Mouse (Mus musculus): ENCODE results near the gene Slc13a4. TPM values are rescaled to one million over a fixed set of nuclear protein-coding genes. Genes with fewer than 3 reads are reported as not detected.

Slc13a4 gene
- polyA plus RNA-seq (2015; fragmentation: Nextera tagmentation; extraction: Ambion mirVana), result 2.9 and 3.9 TPM in 2 replicates

DNA sequence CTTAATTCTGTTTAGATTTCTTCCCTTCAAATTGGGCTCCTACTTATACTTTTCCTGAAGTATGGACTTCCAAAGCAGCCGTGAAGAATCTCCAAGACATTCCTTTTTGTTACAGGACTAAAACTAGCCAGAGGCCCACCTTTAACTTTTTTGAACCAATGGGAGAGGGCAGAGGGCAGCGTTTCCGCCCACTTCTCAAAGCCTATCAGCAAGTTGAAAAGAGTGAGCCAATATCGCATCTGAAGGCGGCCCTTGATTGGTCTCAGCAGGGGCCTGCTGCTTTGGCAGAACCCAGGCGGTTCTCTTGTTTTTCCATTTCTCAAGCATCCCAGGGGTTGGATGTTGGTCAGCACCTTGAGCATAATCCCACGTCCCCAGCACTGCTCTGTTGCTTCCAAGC is at the start of gene Slc13a4:
Slc13a4 (minus strand) TSS at position 95 of the 400 bp plus-strand sequence.
- Histone ChIP-seq H3K27ac (no peak within 1 kb of the TSS), H3K4me1 (replicated peaks) (peaks cover 4% of the 10 kb centered on the region; the same call in 1 of the 2 replicates), H3K4me2 (no peak within 1 kb of the TSS), H3K36me3 (no peaks in the 10 kb centered on the region), H3K27me3 (no peaks in the 10 kb centered on the region), H3K9me3 (no peaks in the 10 kb centered on the region), H3K4me3 (no peak within 1 kb of the TSS), H3K9ac (no peak within 1 kb of the TSS)
- ATAC-seq (ENCODE audit: low FRiP score), result no peak
- 25% methylated on average over 7 of the region's 7 CpGs for WGBS

DNA sequence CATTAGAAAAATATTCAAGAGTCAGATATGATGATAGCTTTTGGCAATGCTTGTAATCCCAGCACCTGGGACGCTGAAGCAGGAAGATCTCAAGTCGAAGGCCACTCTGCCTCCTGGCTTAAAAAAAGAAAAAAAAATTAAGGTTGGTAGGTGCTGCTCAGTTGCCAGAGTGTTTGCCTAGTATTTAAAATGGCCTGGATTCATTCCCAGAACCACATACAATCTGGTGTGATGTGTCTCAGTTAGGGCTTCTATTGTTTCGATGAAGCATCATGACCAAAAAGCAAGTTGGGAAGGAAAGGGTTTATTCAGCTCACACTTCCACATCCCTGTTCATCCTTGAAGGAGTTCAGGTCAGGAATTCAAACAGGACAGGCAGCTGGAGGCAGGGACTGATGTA is 47.4 kb upstream of the Slc13a4 start:
- Histone ChIP-seq H3K4me2 (no peak overlapping the region), H3K9me3 (peaks cover 4% of the 10 kb centered on the region; the same call in 1 of the 2 replicates)

DNA sequence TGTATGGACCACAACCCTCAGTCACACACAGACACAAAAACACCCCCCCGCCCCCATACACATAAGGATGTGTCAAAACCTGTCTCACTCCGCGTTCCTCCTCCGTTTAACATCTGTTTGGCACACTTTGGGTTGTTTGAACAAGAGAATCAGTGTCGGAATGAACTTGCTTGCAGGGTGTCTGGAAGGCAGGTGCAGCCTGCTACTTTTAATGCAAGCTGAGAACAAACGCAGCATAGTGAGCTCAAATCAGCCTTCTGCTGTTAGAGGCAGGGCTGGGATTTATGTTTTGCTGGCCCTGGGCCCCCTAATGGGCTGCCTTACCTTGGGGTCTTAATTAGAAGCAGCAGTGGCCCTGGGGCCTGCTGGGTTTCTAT is 46.7 kb upstream of the Slc13a4 start:
- Histone ChIP-seq H3K4me2 (peak overlapping the region; percentile 29), H3K36me3 (no peaks in the 10 kb centered on the region), H3K27ac (peak overlapping the region; percentile 3; the same call in 1 of the 2 replicates), H3K9me3 (peaks cover 4% of the 10 kb centered on the region; the same call in 1 of the 2 replicates), H3K4me1 (replicated peaks) (peaks cover 18% of the 10 kb centered on the region), H3K27me3 (no peaks in the 10 kb centered on the region), H3K4me3 (no peak overlapping the region), H3K9ac (no peak overlapping the region)
- no peak for ATAC-seq (ENCODE audit: low FRiP score)
- 11% methylated on average over 6 of the region's 6 CpGs for WGBS

More for the DNA sequence above, 47.4 kb upstream of the Slc13a4 start:
- Histone ChIP-seq H3K27ac (peak overlapping the region; percentile 3; the same call in 1 of the 2 replicates), H3K4me3 (no peak overlapping the region), H3K4me1 (replicated peaks) (peaks cover 18% of the 10 kb centered on the region), H3K27me3 (no peaks in the 10 kb centered on the region), H3K36me3 (no peaks in the 10 kb centered on the region), H3K9ac (no peak overlapping the region)
- ATAC-seq (ENCODE audit: low FRiP score), result no peak
- 90% methylated on average over 3 of the region's 3 CpGs for WGBS

DNA sequence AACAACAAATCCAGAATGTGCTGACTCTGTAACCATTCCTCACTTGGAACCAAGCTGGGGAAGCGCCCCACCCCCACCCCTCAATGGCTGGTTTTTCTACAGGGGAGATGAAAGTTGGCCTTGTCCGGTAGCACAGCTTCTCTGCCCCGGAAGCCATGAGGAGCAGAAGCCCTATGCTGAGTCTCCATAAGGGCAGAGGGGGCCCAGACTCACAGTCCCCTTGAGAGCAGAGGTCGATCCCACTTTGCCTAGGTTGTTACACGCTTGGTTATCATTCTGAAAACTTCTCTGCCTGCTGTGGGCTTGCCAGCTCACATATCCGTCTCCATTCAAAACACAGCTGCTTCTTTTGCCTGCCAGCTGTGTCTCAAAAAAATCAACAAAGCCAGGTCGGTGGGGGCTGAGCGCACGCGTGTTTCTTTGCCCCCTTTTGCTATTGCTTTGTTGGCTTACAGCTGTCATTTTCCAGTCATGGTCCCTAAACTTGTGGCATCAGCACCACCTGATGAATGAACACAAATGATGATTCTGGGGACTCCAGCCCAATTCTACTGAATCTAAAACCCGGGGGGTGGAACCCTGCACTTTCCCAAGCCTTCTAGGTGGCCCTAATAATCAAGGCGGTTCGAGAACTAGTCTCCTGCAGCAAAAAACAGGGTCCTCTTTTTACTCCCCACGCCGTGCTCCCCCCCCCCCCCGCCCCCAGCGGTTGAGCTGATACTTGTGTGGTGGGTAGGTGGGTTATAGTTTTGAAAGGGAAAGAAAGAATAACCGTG is 46.1 kb upstream of the Slc13a4 start:
- WGBS, result 13% methylated on average over 16 of the region's 18 CpGs
- no peak for ATAC-seq (ENCODE audit: low FRiP score)

DNA sequence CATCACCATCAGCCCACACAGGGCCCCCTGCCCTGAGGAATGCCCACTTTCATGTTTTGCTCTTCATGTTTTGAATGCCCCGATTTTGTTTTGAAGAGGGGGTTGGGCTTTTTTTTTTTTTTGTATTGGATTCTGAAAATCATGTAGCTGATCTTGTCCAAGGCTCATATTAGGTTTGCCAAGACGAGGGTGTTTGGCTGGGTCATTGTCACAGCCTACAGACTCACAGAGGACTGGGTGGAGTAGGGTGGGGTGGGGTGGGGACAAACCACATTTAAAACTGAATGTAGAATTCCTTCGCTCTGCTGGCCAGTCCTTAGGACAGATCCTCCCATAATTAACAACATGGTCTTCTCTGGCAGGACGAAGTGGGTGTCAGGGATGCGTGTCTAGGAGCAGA is 45.5 kb upstream of the Slc13a4 start:
- H3K9ac ChIP-seq, result no peak overlapping the region
- H3K27ac ChIP-seq, result no peak overlapping the region
- no peak overlapping the region for H3K4me3 ChIP-seq
- no peak for ATAC-seq (ENCODE audit: low FRiP score)
- H3K27me3 ChIP-seq, result no peaks in the 10 kb centered on the region
- no peak overlapping the region for H3K4me2 ChIP-seq
- 58% methylated on average over 5 of the region's 5 CpGs for WGBS
- H3K9me3 ChIP-seq, result no peaks in the 10 kb centered on the region
- peaks cover 18% of the 10 kb centered on the region for H3K4me1 ChIP-seq (replicated peaks)
- no peaks in the 10 kb centered on the region for H3K36me3 ChIP-seq

More for the DNA sequence above, 46.1 kb upstream of the Slc13a4 start:
- Histone ChIP-seq H3K9me3 (peaks cover 3% of the 10 kb centered on the region; the same call in 1 of the 2 replicates), H3K4me2 (peak overlapping the region; percentile 29), H3K27ac (no peak overlapping the region), H3K4me3 (no peak overlapping the region), H3K4me1 (replicated peaks) (peaks cover 18% of the 10 kb centered on the region), H3K36me3 (no peaks in the 10 kb centered on the region), H3K27me3 (no peaks in the 10 kb centered on the region), H3K9ac (no peak overlapping the region)

DNA sequence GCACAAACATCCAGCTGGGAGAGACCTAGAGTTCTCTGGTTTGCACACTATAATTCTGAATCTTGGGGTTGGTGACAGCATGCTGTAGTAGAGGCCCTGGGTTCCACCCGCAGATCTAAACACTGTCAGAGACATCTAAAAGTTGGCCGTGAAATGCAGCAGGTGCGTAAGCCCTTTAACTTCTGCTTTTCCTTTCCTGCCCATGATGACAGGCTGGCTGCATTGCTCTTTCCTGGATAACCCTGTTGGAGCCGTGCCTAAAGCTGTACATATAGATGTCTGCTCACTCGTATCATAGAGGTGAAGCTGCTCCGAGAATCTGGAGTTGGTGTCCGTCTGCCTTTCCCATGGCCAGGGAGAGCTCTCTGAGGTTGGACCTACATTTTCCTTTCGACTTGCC is 44.9 kb upstream of the Slc13a4 start:
- ATAC-seq (ENCODE audit: low FRiP score), result no peak
- H3K4me2 ChIP-seq, result no peak overlapping the region
- H3K27me3 ChIP-seq, result no peaks in the 10 kb centered on the region
- H3K4me1 ChIP-seq (replicated peaks), result peaks cover 18% of the 10 kb centered on the region
- 92% methylated on average over 8 of the region's 8 CpGs for WGBS
- no peak overlapping the region for H3K27ac ChIP-seq
- no peaks in the 10 kb centered on the region for H3K36me3 ChIP-seq
- H3K9me3 ChIP-seq, result no peaks in the 10 kb centered on the region
- no peak overlapping the region for H3K4me3 ChIP-seq
- H3K9ac ChIP-seq, result no peak overlapping the region

DNA sequence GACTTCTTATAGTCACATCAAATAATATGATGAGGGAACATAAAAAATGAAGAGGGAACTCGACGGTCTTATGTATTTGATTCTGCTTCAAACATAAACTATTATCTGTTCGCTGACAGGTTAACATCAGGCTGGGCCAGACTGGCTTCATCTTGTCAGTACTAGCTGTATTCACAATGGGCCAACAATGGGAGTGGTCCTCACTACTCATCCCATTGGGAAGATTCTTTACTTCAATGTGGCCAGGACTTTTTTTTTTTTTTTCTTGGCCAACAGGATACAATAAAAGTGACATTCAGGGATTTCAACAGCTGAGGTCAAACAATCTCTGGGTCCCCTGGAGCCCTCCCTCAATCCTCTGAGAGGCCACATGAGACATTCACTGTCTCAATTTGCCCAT is 43.9 kb upstream of the Slc13a4 start:
- no peak overlapping the region for H3K9ac ChIP-seq
- 94% methylated on average over 3 of the region's 3 CpGs for WGBS
- no peak overlapping the region for H3K4me3 ChIP-seq
- no peak overlapping the region for H3K4me2 ChIP-seq
- ATAC-seq (ENCODE audit: low FRiP score), result no peak
- peaks cover 18% of the 10 kb centered on the region for H3K4me1 ChIP-seq (replicated peaks)
- H3K27ac ChIP-seq, result no peak overlapping the region
- H3K9me3 ChIP-seq, result no peaks in the 10 kb centered on the region
- H3K27me3 ChIP-seq, result no peaks in the 10 kb centered on the region
- no peaks in the 10 kb centered on the region for H3K36me3 ChIP-seq

DNA sequence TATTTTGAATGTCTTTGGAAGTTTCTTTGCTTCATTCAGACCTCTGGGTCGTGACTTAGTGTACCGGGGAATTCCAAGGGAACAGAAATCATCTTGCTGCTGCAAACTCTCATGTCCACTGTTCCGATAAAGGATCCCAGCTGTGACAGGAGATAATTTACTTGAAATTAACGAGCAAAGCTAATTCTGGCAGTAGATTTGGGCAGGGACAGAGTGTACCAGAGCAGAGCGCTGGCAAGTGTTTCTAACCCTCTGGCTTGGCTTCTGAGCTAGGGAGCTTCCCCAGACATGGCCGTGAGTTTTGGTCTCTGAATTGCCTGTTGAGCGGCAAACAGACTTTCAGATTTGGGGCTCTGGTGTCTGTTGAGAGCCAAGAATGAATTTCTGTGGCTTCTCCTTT is 41.9 kb upstream of the Slc13a4 start:
- Histone ChIP-seq H3K27me3 (no peaks in the 10 kb centered on the region), H3K4me3 (no peak overlapping the region), H3K4me2 (no peak overlapping the region), H3K4me1 (replicated peaks) (peaks cover 14% of the 10 kb centered on the region), H3K9me3 (no peaks in the 10 kb centered on the region), H3K36me3 (no peaks in the 10 kb centered on the region), H3K9ac (no peak overlapping the region), H3K27ac (no peak overlapping the region)
- 59% methylated on average over 7 of the region's 7 CpGs for WGBS
- no peak for ATAC-seq (ENCODE audit: low FRiP score)

DNA sequence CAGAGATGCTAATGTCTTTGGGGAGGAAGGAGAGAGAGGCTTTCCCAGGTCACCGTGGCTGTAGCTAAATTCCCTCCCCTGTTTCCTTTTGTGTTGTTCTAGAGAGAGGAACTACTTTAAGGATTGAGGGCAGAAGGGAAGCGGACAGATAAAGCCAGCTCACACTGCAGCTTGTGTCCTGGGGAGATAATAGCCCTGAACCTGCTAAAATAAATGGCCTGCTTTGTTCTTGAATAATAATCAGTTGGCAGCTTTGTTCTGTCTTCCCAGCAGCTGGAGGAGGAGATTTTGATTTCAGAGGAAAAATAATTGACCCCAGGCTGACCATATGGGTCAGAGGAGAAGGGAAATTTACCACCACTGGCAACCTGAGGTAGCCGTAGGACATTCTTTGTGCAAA is 30.7 kb upstream of the Slc13a4 start:
- WGBS, result 7% methylated on average over 3 of the region's 3 CpGs
- no peaks in the 10 kb centered on the region for H3K9me3 ChIP-seq
- H3K4me3 ChIP-seq, result no peak overlapping the region
- ATAC-seq (ENCODE audit: low FRiP score), result no peak
- peaks cover 8% of the 10 kb centered on the region for H3K4me1 ChIP-seq (replicated peaks)
- H3K27ac ChIP-seq, result peak overlapping the region; percentile 32; the same call in 1 of the 2 replicates
- no peaks in the 10 kb centered on the region for H3K27me3 ChIP-seq
- H3K4me2 ChIP-seq, result no peak overlapping the region
- H3K9ac ChIP-seq, result no peak overlapping the region
- no peaks in the 10 kb centered on the region for H3K36me3 ChIP-seq

DNA sequence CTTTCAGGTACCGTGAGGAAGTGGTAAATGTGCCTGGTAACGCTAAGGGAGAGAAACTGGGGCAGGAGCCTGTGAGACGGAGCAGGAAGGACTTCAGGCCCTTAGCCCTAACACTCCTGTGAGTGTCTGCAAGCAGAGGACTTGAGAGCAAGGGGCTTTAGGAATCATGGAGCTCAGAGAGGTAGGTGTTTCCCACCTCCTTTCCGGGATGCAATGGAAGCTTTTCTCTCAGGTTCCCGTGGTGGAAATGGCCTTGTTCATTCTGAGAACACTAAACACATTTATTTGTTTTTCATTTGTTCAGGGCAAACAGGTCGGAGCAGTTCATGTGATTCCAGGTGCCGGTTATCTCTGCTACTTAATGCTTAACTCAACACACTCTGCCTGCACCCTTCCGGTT is 29.9 kb upstream of the Slc13a4 start:
- H3K4me3 ChIP-seq, result no peak overlapping the region
- no peaks in the 10 kb centered on the region for H3K9me3 ChIP-seq
- no peak overlapping the region for H3K9ac ChIP-seq
- H3K4me1 ChIP-seq (replicated peaks), result peaks cover 8% of the 10 kb centered on the region
- no peak for ATAC-seq (ENCODE audit: low FRiP score)
- no peak overlapping the region for H3K4me2 ChIP-seq
- H3K36me3 ChIP-seq, result no peaks in the 10 kb centered on the region
- no peak overlapping the region for H3K27ac ChIP-seq
- H3K27me3 ChIP-seq, result no peaks in the 10 kb centered on the region
- WGBS, result 85% methylated on average over 8 of the region's 8 CpGs

DNA sequence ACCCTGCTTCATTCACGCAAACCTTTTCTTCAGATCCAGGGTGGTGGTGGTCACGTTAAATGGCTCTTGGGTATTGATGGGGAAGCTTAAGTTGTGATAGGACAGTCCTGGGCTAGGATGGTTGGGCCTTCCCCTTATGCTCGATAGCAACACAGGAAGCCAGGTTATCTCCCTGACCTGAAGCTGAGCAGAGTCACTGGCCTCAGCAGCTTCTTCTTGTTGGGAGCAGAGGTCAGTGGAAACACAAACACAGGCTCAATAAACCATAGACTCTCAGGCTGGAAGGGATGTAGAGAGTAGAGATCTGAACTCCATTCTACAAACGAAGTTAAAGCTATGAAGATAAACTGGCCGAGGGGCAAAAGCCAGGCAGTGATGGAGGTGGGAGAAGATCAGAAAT is 27.5 kb upstream of the Slc13a4 start:
- ATAC-seq (ENCODE audit: low FRiP score), result no peak
- no peaks in the 10 kb centered on the region for H3K36me3 ChIP-seq
- no peak overlapping the region for H3K4me2 ChIP-seq
- 81% methylated on average over 5 of the region's 5 CpGs for WGBS
- H3K27ac ChIP-seq, result no peak overlapping the region
- H3K9me3 ChIP-seq, result no peaks in the 10 kb centered on the region
- no peak overlapping the region for H3K4me3 ChIP-seq
- H3K9ac ChIP-seq, result no peak overlapping the region
- no peaks in the 10 kb centered on the region for H3K27me3 ChIP-seq
- H3K4me1 ChIP-seq (replicated peaks), result peaks cover 8% of the 10 kb centered on the region

DNA sequence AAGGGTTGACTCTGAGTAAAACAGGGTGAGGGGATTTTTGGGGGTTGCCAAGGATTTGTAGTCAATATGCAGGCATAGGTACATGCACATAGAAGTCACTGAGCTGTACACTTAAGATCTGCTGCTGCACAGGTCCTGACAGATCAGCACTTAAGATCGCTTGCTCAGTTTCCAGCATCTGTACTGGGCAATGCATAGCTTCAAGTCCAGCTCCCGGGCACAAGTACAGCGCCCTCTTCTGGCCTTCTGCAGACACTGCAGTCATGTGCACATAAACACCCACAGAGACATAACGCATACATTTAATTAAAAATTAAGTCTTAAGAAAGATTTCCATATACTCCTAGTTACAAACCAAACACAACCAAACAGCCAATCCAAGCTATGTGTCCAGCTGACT is 26.3 kb upstream of the Slc13a4 start:
- 76% methylated on average over 4 of the region's 4 CpGs for WGBS
- H3K36me3 ChIP-seq, result no peaks in the 10 kb centered on the region
- H3K27me3 ChIP-seq, result no peaks in the 10 kb centered on the region
- H3K4me2 ChIP-seq, result no peak overlapping the region
- H3K27ac ChIP-seq, result no peak overlapping the region
- peaks cover 8% of the 10 kb centered on the region for H3K4me1 ChIP-seq (replicated peaks)
- no peak overlapping the region for H3K9ac ChIP-seq
- no peaks in the 10 kb centered on the region for H3K9me3 ChIP-seq
- ATAC-seq (ENCODE audit: low FRiP score), result no peak
- H3K4me3 ChIP-seq, result no peak overlapping the region

DNA sequence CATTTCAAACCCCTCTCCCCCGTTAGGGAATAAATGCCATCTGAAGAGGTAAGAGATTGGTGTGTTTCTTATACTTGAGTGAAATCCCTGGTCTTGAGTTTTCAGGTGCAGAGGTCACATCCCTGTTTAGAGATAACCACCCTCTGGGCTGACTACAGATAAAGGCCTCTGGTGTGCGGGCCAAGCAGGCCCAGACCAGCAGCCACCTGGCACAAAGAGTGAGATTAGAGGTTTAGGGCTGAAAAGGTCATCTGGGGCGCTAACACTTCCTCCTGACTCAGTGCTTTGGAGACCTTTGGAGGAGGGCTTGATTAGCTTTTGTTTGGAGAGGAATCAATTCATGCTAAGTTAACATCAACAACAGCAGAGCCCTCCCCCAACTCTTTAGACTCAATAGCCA is 25.7 kb upstream of the Slc13a4 start:
- no peak overlapping the region for H3K27ac ChIP-seq
- H3K27me3 ChIP-seq, result no peaks in the 10 kb centered on the region
- ATAC-seq (ENCODE audit: low FRiP score), result no peak
- 20% methylated on average over 3 of the region's 3 CpGs for WGBS
- no peak overlapping the region for H3K4me3 ChIP-seq
- H3K9me3 ChIP-seq, result no peaks in the 10 kb centered on the region
- peaks cover 4% of the 10 kb centered on the region for H3K4me1 ChIP-seq (replicated peaks)
- H3K36me3 ChIP-seq, result no peaks in the 10 kb centered on the region
- H3K4me2 ChIP-seq, result no peak overlapping the region
- no peak overlapping the region for H3K9ac ChIP-seq

Measured in hindbrain, embryonic 13.5 days (tissue).